Mouse (Mus musculus) gastrocnemius, postnatal 36 days (tissue): ENCODE measurements around the gene B3gnt7. TPM values are rescaled to one million over a fixed set of nuclear protein-coding genes. Genes with fewer than 3 reads are reported as not detected.
A peak's percentile ranks its signal among the peaks of the same experiment; 100 is the strongest.
"Not testable (repeated sequence)": the region's sequence is repeated elsewhere in the genome, so short reads cannot be mapped to it uniquely, and the experiment has no call there.

Source experiments
- DNase-seq, 2 experiments: peaks; one replicate each; pipeline ENCODE4 v3.0.0; 2022
- intact Hi-C: fragments of 180-260 bp; cut with DNase I; formaldehyde crosslinking; loops from one replicate; pipeline ENCODE4 v1.15.1; 2025
- total RNA-seq, 2 experiments: library from RNA; stranded (reverse); gene quantifications; 2 replicates each; pipeline ENCODE4 v1.2.3; 2021

Gene B3gnt7
- total RNA-seq, 2 experiments from 2014 or later: not detected

- intact Hi-C loops: no loop called here
- DNase-seq: no peak
Observed at GRCm38 (mm10) chr1:86301221-86302091, 1.2 kb upstream of the B3gnt7 start.

GRCm38 (mm10) chr1:86303063-86303872, 636 bp downstream of the B3gnt7 start:
- intact Hi-C loops: no loop called here
- peak; percentile 12 to 16 for DNase-seq

GRCm38 (mm10) chr1:86303873-86304250, 1.2 kb downstream of the B3gnt7 start:
- DNase-seq: no peak
- intact Hi-C loops: no loop called here

DNA sequence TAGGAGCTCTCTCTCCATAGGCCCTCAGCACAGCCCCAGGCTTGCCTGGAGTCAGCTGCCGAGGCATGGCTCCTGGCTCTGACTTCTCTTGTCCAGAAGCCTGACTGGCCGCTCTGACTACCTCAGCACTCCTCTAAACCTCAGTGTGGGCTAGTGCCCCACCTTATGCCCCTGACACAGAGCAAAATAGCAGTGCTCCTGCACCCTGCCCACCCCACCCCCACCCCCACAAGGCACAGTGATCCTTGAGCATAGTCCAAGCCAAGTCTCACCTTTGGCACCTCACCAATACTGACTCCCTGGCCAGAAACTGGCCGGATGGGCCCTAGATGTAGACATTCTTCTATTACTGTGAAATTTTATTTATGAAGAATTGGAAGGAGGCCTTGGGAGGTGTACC, 4.1 kb downstream of the B3gnt7 start:
- intact Hi-C loops: no loop called here
- no peak for DNase-seq

DNA sequence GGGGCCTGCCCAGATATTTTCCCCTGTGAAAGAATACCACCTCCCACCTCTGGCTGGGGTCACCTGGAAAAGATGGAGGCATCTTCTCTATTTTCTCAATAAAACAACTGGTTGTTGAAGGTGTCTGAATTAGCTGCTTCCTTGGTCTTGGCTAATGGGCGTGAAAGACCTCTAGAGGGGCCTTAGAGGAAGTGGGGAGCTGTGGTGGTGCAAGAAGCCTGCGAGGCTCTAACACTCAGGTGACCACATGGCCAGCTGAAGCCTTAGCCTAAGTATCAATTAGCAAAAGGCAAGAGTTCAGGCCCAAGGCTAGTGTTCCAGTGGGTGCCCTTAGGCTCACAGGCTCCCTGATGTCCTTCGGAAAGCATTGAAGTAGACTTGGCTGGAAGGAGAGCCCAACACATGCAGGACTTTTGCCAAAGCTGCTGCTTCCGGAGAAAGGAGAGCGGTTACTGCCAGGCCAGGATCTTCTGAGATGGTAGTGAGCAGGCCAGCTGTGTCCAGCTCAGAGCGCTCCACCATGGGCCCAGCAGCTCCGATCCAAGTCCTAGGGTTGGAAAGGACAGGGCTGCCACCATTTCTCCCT, 4.6 kb downstream of the B3gnt7 start:
- intact Hi-C loops: no loop called here
- DNase-seq: no peak

- intact Hi-C loops: no loop called here
- no peak for DNase-seq
Observed at GRCm38 (mm10) chr1:86307871-86308641, 5.4 kb downstream of the B3gnt7 start.

- intact Hi-C loops: no loop called here
- no peak for DNase-seq
Observed at GRCm38 (mm10) chr1:86309270-86309833, 6.7 kb downstream of the B3gnt7 start.

DNA sequence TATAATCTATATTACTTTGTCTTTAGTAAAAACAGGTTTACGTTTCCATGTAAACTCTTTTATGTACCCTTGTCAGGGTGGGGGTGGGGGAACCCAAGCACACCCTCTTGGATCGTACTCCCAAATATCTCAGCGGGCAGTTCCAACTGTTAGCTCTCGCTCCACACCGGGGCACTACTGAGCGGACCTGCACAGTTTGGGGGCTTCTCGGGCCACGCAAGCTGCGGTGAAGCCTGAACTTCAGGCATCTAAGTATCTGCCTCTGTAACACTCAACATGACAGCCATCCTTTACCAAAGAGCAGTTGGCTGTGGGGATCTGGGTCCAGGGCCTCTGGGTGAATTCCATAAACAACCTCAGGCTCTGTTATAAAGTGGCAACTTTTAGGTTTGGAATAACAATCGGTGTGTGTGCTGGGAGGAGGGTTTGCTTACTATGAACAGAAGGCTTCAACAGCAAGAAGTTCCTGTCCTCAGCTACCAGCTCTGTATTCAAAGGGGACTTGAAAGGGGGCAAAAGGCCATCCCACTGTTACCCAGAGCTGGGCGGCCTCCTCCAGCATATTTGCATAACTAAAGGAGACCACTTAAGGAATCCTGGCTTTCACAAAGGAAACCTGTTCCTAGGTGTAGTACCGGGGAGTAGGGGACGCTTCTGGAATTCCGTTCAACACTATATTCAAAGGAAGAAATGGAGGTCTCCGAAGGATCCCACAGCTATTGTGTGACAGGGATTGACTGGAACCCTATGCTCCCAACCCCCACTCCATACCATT, 8.1 kb downstream of the B3gnt7 start:
- DNase-seq: no peak
- intact Hi-C loops: no loop called here

DNA sequence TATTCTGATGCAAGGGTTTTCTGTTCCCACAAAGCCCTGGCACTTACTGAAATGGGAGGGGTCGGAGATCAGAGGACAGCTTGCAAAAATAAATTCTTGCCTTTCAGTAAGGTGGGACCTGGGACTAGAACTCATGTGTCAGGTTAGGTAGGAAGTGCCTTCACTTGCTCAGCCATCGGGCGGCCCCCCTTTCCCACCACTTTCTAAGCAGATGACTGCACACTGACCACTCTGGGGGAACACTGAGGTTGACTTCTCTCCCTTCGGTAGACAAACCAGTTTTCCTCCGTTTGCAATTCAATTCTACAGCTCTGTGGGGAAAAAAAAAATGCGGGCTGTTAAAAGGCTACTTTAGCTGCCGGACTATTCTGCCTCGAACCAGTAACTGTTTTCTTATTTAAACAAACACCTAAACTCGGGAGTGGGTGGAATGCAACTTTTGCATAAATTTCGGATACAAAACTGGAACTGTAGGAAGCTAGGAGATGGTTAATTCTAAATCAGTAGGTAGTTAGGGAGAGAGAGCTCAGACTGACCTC, 8.9 kb downstream of the B3gnt7 start:
- intact Hi-C loops: no loop called here
- DNase-seq: no peak

DNA sequence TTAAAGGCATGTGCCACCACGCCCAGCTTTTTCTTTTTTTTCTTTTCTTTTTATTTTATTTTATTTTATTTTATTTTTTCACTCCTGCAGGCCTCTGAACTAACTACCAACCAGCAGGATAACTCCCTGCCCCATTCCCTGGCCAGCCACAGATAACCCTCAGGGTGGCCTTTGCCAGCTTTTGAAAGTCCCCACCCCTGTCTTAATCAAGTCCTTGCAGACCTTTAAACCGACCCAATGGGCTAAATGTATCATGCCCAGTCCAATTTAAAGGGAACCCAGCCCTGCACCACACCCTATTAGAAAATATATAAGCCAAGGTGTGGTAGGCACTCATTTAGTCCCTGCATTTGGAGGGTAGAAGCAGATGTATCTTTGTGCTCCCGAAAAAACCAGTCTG, 9.6 kb downstream of the B3gnt7 start:
- DNase-seq: no peak
- intact Hi-C loops: no loop called here

DNA sequence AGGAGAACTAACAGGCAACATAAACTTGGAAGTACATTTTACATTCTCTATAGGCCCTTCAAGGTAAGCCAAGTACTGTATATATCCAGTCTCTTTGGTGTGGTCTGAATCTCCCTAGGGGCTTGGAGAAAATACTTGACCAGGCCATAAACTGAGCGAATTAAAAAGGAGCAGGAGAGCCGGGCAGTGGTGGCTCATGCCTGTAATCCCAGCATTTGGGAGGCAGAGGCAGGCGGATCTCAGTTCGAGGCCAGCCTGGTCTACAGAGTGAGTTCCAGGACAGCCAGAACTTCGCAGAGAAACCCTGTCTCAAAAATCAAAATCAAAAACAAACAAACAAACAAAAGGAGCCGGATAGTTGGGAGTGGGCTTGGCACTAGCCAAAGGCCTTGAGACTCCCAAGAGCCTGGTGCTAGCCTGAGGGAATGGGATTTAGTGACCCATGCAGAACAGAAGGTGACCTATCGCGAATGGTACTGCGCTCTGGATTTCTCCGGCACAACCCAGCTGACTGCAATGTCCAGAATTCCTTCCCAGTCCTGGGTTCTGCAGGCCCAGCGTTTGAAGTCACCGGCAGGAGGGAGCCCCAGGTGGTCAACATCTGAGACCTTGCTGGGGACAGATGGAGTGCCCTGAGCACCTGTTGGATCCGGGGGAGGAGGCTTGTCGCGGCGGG, 10.6 kb downstream of the B3gnt7 start:
- intact Hi-C loops: no loop called here
- no peak for DNase-seq

GRCm38 (mm10) chr1:86313772-86314125, 11.1 kb downstream of the B3gnt7 start:
- no peak for DNase-seq

GRCm38 (mm10) chr1:86320822-86321413, 18.3 kb downstream of the B3gnt7 start:
- intact Hi-C loops: no loop called here
- no peak for DNase-seq

More at GRCm38 (mm10) chr1:86313772-86314125, 11.1 kb downstream of the B3gnt7 start:
- intact Hi-C loops: no loop called here

DNA sequence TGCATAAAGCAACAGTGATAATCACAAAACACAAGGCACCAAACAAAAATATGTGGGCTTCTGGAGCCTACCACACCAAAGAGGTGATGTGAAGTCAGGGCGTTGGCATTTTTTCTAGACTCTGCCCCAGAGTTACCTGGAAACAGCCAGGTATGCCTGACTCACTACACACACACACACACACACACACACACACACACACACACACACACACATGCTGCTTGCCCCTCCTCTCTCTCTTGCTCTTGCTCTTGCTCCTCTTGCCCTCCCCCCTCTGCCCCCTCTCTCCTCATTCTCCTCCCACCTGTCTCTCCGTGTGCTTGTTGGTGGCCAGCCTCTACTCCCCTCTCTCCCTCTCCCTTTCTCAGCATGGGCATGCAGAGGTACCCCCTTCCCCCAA, 33.7 kb downstream of the B3gnt7 start:
- no peak for DNase-seq
- intact Hi-C loops: no loop called here

- intact Hi-C loops: loop anchor here (2.0 kb wide), 2 partner anchors 122 to 160 kb away; no protein-coding TSS in a partner anchor
- peak in 1 of 2 experiments; percentile 68 for DNase-seq
Observed at GRCm38 (mm10) chr1:86339156-86339812, 36.7 kb downstream of the B3gnt7 start.

- intact Hi-C loops: loop anchor here (10.0 kb wide), 1 partner anchor 256 kb away; no protein-coding TSS in a partner anchor
Observed at GRCm38 (mm10) chr1:86341096-86341495, 38.5 kb downstream of the B3gnt7 start.

DNA sequence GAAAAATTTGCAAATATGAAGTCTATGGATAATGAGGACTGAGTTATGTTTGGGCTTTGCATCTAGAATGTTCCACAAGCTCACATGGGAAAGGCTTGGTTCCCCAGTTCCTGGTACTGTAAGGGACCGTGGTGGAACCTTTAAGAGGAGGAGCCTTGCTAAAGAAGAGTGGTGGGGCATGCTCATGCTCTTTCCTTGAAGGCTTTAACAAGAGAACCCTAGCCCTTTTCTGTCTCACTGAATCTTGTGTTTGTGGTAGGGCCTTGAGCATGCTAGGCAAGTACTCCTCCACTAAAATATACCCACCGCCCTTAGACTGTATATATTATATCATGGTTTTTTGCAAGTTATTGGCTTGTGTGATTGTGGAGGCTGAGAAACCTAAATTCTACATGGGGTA, 39.7 kb downstream of the B3gnt7 start:
- intact Hi-C loops: loop anchor here (10.0 kb wide), 1 partner anchor 258 kb away; no protein-coding TSS in a partner anchor
- DNase-seq: no peak

More at GRCm38 (mm10) chr1:86341096-86341495, 38.5 kb downstream of the B3gnt7 start:
- not testable (repeated sequence) for DNase-seq
